Mouse (Mus musculus): ENCODE data around the gene Slc35e1. TPM values are rescaled to one million over a fixed set of nuclear protein-coding genes. Genes with fewer than 3 reads are reported as not detected.
A peak's percentile ranks its signal among the peaks of the same experiment; 100 is the strongest.

The Slc35e1 gene
- total RNA-seq, 4 experiments from 2014 or later = 51.0 to 59.0 (median 54.8) TPM

DNA sequence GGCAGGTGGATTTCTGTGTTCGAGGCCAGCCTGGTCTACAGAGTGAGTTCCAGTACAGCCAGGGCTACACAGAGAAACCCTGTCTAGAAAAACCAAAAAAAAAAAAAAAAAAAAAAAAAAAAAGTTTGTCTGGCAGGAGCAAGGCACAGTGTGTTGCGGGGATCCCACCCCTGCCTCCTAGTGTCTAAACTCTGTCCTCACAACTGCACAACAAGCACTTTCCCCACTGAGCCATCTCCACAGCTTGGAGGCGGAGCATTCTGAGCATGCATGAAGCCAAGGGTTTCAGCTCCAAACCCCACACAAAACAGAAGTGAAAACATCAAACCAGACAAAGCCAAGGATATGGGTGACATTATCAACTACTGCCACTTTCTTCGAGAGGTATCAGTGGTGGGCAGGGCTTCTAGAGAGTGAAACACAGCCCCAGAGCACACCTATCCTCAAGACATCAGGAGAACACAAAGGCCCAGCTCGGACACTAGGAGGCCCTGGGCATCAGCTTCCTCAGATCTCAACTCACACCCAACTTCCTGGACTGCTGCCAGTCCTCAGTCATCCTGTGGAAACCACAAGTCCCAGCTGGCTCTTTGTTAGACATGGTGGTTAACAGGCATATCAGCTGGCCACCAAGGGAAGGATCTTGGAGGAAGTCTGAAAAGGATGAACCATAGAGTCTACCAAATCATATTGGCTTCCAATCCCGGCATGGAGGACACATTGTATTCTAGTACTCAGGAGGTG lies 6.8 kb downstream of the Slc35e1 start:
- no peak for DNase-seq (ENCODE audit: low spot score in 2 of 2)

DNA sequence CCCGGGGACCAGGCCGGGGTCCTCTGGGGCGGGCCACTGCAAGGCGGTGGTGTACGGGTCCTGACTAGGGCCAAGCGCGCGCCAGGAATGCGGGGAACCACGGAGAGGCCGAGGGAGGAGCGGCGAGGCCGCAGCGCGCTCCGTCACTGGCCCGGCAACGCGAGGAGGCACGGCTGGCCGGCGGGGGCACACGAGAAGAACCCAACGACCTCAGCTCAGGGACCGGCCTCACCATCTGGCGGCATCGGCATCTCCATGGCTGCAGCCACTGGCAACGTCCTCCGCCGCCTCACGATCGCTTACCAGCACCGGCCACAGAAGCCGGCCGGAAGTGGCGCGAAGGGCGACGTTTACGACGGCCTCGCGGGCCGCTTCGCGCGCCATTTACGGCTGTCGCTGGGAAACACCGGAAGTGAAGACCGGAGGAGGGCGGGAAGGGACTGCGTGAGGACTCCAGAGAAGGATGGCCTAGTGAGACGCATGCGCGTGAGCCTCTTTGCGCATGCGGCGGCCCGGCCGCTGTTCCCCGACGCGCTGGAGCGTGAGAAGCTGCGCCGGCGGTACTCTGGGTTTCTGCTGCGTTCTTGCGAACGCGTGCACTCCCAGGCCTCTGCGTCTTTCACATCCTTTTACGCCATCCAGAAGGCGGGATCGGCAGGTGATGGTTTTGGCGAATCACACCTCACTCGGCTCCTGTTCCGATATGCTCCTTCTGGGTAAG lies 17.4 kb downstream of the Slc35e1 start, which contains the start of gene Cherp:
Cherp (minus strand) TSS at position 401 of the 721 bp plus-strand sequence.
- peak; percentile 93 to 95 for DNase-seq (ENCODE audit: low spot score in 2 of 2)

DNA sequence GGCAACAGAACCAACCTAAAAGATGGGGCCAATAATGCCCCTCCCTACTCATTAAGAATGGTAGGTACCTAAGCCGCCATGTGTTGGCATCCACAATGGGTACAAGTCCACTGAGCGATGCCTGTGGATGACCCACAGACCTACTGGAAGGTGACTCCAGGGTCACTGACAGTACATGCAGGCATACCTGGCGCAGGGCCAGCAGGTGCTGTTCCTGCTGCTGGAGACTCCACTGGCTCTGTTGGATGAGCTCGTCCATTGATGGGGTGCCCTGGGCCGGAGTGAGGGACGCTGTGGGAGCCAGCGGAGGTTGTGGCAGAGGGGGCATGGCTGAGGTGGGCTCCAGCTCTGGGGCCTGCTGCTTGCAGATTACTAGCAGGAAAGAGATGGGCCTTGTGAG lies 21.7 kb downstream of the Slc35e1 start:
- no peak for DNase-seq (ENCODE audit: low spot score in 2 of 2)

DNA sequence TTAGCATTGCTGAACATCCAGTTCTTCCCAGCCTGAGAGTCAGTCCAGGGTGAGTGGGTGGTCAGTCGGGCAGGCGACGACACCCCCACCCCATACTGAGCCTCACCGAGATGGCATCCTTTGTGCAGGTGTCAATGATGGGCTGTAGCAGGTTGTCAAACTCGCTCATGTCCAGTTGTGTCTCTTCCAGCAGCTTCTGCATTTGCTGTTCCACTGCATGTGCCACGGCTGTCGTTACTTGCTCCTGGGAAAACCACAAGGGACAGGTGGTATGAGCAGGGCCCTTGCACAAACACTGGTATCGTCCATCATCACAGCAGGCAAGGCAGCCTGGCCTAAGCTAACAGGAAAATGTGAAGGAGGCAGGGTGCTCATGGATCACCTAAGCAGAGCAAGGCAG lies 22.4 kb downstream of the Slc35e1 start:
- DNase-seq (ENCODE audit: low spot score in 2 of 2) = no peak

DNA sequence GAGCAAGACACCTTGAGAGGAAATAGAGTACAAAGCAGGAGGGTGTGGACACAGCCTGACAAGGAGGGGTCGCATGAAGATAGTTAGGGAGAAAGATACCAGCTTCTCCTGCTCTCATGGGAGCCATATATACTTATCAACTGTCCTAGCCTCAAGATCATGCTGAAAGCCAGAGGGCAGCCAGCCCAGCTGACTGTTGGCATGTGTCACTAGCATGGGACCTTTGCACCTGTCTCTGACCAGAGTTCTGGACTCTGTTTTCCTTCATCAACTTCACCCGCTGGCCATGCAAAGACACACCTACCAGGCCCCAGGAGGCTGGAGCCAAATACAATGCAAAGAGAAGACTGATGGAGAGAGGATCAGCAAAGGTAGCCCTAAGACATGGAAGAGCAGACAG lies 23.2 kb downstream of the Slc35e1 start:
- peak in 1 of 2 experiments; percentile 22 for DNase-seq (ENCODE audit: low spot score in 2 of 2)

DNA sequence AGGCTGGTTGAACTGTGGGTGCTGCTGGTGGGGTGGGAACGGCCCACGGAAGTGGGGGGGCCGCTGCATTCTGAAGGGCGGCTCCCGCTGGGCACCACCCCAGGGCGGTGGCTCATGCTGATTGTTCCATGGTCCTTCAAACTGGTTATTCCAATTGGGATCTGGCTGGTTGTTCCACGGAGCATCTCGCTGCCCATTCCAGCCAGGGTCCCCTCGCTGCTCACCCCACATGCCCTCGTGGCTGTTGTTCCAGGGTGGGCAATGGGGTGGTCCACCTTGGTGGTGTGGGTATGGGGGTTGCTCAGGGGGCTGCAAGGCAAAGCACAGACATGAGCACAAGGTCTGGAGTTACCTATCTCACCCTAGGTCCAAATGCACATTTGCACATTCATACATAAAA lies 28.2 kb downstream of the Slc35e1 start:
- DNase-seq (ENCODE audit: low spot score in 2 of 2) = no peak

DNA sequence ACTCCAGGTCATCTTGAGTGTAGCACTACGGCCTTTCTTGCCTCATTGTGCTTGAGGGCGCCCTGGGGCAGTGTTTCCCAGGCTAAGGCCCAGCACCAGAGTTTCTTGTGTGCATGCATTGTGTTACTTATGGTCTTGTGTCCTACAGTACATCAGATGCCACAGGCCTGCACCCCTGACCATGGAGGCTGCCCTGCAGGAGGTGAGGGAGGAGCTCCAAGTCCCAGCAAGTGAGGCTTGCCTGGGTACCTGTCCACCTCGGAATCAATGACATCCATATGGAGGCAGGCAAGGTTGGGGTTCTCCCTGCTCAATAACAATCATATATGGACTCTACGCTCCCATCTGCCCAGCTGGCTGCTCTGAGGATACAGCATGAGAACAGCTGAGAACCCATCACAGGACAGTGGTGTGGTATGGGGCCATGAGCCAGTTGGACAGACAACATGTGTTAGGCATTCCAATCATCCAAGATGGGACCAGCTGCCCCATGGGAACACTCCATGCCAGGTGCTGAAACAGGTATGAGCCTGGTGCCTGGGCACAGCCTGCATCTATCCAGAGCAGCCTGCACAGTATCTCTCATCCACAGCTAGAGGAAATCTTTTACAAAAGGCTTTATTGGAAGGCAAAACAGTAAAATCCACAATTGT lies 32.4 kb downstream of the Slc35e1 start:
- DNase-seq (ENCODE audit: low spot score in 2 of 2) = no peak

DNA sequence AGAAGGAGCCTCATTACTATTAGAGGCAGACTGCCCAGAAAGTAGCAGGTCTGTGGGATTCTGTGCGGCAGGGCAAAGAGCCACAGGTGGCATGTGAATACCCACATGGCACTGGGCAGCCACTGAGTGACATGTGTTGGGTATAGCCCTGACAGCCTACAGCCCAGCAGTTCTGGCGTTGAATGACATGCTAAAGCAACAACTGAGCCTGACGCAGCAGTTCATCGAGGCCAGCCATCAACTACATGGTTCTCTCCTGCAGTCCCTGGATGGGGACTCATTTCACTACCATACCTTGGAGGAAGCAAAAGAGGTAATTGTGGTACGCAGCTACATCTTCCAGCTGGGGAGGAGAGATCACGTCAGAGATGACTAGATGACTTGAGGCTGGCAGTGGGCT lies 34.0 kb downstream of the Slc35e1 start:
- DNase-seq (ENCODE audit: low spot score in 2 of 2) = no peak

DNA sequence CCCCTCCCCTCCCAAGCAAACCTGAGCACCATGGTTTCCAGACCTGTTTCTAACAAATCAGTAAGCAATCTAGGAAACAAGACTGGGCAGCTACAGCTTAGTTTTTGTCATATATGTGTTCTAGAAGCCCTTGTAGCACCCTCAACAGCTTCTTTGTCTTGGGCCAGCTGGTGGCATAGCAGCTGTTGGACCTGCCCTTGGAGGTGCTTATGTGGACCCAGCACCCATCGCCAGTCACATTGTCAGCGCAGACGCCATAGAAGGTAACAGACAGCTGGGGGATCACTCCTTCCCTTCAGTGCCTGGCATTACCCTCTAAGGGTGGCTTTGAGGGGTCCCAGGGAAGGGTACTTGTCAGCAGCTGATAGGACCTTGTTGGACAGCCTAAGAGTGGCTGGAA lies 34.6 kb downstream of the Slc35e1 start:
- no peak for DNase-seq (ENCODE audit: low spot score in 2 of 2)

DNA sequence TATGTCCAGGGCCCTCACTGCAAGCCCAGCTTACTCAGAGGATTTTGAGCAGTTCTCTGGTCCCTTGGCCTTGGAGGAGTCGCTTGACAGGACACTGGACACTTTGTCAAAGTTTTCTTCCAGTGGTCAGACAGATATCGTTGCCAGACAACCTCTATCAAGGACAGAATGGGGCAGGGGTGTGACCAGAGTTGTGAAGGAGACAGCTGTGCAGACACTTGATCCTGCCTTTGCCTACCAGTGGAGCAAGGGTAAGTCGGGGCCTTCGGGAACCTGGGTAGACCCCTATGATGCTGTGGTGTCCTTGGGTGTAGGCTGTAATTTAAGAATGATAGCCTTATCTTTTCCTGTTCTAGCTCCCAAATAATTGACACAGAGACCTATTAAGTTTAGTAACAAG lies 37.1 kb downstream of the Slc35e1 start:
- no peak for DNase-seq (ENCODE audit: low spot score in 2 of 2)

DNA sequence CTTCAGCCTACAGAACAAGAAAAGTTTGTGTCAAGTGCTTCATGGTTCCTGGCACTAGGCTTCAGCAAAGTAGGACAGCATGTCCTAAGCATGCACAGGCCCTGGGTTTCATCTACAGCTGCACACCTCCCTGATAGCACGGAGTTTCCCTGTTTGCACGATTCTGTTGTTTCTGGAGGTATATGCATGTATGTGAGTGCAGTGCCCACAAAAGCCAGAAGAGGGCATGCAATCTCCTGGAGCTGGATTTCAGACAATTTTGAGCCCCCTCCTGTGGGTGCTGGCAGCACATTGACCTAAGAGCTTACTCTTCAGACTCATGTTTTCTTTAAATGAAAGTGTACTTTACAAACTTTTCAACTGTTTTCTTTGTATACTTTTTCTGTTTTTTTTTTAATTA lies 38.5 kb downstream of the Slc35e1 start:
- DNase-seq (ENCODE audit: low spot score in 2 of 2) = no peak

DNA sequence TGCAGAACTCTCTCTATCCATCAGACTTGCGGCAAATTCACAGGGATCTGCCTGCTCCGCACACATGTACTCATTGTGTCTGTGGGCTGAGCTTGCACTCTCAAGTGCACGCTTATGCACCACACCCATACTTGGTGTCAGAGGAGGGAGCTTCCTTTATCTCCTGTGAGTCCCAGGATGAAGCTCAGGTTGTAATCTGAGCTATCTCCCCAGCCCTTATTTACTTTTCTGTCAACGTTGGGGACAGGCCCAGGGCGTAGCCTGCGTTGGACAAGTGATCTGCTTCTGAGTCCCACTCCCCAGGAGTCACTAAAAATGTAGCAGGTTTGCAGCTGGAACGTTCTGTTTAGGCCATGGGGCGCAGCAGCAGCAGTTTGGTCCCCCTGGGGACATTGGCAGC lies 40.9 kb downstream of the Slc35e1 start:
- DNase-seq (ENCODE audit: low spot score in 2 of 2) = no peak

DNA sequence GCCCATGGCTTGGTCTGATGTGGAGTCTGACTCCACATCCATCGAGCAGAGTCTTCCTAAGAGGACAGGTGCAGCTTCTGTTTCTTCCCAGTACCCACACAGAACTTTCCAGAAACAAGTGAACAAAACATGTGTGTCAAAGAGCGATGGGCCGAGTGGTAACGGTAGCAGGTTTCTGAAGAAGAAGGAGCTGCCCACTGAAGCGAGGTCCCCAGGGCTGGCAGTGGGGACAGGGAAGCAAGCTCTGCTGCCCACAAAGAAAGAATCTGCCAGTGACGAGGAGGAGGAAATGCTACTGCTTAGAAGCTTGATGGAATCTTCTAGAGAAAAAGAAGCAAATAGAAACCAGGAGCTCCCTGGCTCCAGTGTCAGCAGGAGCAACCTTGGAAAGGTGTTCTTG lies 47.3 kb downstream of the Slc35e1 start:
- DNase-seq (ENCODE audit: low spot score in 2 of 2) = no peak

DNA sequence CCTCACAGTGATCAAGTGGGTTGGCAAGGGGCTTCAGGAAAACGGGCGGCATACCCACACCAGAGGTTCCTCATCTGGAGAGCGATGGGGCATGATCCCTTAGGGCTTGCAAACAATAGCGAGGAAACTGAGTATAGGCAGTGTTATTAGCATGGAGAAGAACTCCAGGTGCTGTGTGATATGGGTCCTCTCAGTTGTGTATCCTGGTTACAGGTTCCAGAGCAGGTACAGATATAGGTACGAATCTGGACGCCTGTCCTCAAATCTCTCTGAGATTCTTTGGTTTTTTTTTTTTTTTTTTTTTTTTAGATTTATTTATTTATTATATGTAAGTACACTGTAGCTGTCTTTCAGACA lies 48.4 kb downstream of the Slc35e1 start:
- DNase-seq (ENCODE audit: low spot score in 2 of 2) = no peak

DNA sequence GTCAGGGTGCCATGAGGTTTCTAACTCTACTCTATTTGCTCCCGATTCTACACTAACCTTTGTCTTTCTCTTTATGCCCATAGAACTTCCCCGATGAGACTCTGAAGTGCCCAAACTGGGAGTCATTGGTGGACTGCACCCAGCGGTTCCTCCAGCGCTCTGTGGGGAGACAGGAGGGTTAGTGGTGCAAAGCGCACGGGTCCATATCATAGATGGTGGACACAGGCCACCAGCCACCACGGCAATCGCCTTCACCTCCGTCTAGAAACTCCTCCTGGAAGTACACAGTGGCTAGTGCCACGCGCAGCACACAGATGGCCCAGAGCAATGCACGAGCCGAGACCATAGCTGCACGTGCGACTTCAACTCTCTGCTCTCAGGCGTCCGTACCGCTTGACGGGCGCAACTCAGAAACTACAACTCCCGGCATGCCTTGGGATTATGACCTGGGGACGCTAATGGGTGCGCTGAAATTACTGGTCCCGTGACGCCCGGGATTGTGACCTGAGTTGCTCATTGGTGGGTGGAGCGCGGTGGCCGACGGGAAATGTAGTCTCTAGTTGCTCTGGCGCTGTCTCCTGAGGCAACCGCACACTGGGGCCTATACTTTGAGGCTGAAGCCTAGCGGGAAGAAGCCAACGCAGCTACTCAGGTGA lies 48.9 kb downstream of the Slc35e1 start, which contains the start of the genes Calr3 and 1700030K09Rik:
Calr3 (minus strand) TSS at position 533 of the 656 bp plus-strand sequence.
1700030K09Rik (plus strand) TSS at position 543 of the 656 bp plus-strand sequence.
- peak; percentile 97 to 98 for DNase-seq (ENCODE audit: low spot score in 2 of 2)

DNA sequence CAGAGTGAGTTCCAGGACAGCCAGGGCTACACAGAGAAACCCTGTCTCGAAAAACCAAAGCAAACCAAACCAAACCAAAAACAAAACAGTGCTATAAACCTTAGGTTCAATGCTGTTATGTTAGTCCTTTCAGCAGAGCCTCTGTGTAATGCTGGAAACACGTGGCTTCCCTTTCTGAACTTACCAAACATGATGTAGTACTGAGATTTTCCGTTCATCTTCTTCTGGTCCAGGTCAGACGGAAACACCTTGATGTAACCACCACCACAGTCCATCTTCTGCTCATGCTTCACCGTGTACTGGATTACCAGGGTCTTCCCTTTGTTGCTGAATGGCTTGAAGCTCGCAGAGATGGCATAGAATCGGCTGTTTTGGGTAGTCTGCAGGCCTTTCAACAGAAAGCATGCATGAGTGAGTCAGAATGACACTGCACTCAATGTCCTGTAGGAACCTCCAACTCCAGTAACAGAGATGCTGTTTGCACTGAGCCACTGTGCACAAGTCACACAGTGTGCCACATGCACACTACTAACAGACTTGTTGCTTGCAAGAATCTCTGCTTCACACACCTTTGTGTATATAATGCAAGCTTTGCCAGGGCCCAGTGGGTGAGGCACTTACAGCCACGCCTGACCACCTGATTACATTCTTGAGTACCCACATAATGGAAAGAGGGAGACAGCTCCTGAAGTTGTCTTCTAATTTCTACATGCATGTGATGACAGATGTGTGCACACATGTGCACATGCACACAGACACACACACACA lies 54.0 kb downstream of the Slc35e1 start:
- no peak for DNase-seq (ENCODE audit: low spot score in 2 of 2)

DNA sequence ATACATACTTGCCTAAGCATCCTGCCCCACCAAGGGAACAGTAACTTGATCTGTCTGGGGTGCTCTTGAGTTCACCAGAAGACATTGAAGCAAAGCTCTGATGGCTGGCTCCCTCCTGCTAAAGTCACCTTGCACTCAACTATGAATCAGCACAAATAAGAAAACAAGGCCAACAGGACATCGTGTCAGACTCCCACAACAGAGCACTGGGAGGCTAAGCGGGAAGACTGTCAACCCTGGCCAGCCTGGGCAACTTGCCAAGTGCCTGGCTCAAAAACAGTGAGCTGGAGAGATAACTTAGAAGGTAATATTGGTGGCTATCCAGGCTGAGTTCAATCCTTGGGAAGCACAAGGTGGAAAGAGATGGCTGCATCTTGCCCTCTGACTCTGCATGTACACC lies 57.5 kb downstream of the Slc35e1 start:
- peak in 1 of 2 experiments; percentile 41 for DNase-seq (ENCODE audit: low spot score in 2 of 2)
